Mouse (Mus musculus) thymus, postnatal 25 days (tissue): ENCODE measurements around the gene Wdr86.
A peak's percentile ranks its signal among the peaks of the same experiment; 100 is the strongest.

Source experiments
- DNase-seq: peaks from one replicate; pipeline ENCODE4 v3.0.0; 2022

The Wdr86 gene

GRCm38 (mm10) chr5:24681436-24681835 is 49.1 kb downstream of the Wdr86 start:
- DNase-seq, result no peak

- DNase-seq, result peak; percentile 88
Observed at GRCm38 (mm10) chr5:24674238-24674637, 56.3 kb downstream of the Wdr86 start.
